Mouse (Mus musculus): ENCODE measurements around the gene Bcas1. TPM values are rescaled to one million over a fixed set of nuclear protein-coding genes. Genes with fewer than 3 reads are reported as not detected.
A peak's percentile ranks its signal among the peaks of the same experiment; 100 is the strongest.

Gene Bcas1
- polyA plus RNA-seq, 1 experiment from 2014 or later, result 2.5 TPM

- no peak overlapping the region for H3K4me2 ChIP-seq (ENCODE audit: low read depth, low read length)
- H3K36me3 ChIP-seq (ENCODE audit: control insufficient read depth, insufficient read depth, low read length), result no peaks in the 10 kb centered on the region
- 0 out of 2 replicates have a peak, but pooled peaks cover 4% of the 10 kb centered on the region for H3K9me3 ChIP-seq (ENCODE audit: control insufficient read depth, low read length)
- H3K4me1 ChIP-seq (ENCODE audit: control insufficient read depth, insufficient read depth, low read length), result no peaks in the 10 kb centered on the region
- H3K27ac ChIP-seq (replicated peaks; ENCODE audit: low read depth, low read length), result no peak overlapping the region
- DNase-seq (ENCODE audit: low spot score) (no peak), ATAC-seq (ENCODE audit: low read depth) (no peak)
- H3K27me3 ChIP-seq (replicated peaks; ENCODE audit: control insufficient read depth, insufficient read depth, low read length), result no peaks in the 10 kb centered on the region
- no peak overlapping the region for H3K4me3 ChIP-seq (ENCODE audit: low read depth, low read length)
- WGBS, result 100% methylated on average over 1 of the region's 1 CpGs
- no peak overlapping the region for H3K9ac ChIP-seq (ENCODE audit: low read depth, low read length)
Observed at GRCm38 (mm10) chr2:170385556-170385955, 42.1 kb downstream of the Bcas1 start.

DNA sequence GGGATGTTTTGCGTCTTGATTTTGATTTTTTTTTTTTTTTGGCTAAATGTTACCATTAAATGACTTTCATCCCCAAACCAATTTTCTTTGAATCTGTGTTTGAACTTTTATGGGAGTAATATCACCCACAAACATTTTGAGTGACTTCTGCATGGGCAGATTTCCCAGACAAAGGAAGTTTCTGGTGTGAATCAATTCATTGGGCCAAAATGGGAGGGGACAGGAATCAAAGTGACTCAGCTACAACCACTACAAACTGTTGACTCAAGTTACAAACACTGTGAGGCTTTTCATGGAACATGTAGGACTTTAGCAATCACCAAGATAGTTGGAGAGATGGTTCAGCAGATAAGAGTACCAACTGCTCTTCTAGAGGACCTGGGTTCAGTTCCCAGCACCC, 42.9 kb downstream of the Bcas1 start:
- no peak overlapping the region for H3K4me3 ChIP-seq (ENCODE audit: low read depth, low read length)
- no peak overlapping the region for H3K27ac ChIP-seq (replicated peaks; ENCODE audit: low read depth, low read length)
- no peaks in the 10 kb centered on the region for H3K36me3 ChIP-seq (ENCODE audit: control insufficient read depth, insufficient read depth, low read length)
- H3K4me2 ChIP-seq (ENCODE audit: low read depth, low read length), result no peak overlapping the region
- no peak for ATAC-seq (ENCODE audit: low read depth)
- no peaks in the 10 kb centered on the region for H3K27me3 ChIP-seq (replicated peaks; ENCODE audit: control insufficient read depth, insufficient read depth, low read length)
- H3K4me1 ChIP-seq (ENCODE audit: control insufficient read depth, insufficient read depth, low read length), result no peaks in the 10 kb centered on the region
- DNase-seq (ENCODE audit: low spot score), result peak; percentile 37
- no peak overlapping the region for H3K9ac ChIP-seq (ENCODE audit: low read depth, low read length)
- WGBS, result 70% methylated on average over 1 of the region's 1 CpGs
- H3K9me3 ChIP-seq (ENCODE audit: control insufficient read depth, low read length), result 0 out of 2 replicates have a peak, but pooled peaks cover 4% of the 10 kb centered on the region

- ATAC-seq (ENCODE audit: low read depth) (no peak), DNase-seq (ENCODE audit: low spot score) (no peak)
- Histone ChIP-seq H3K4me3 (ENCODE audit: low read depth, low read length) (no peak overlapping the region), H3K27me3 (replicated peaks; ENCODE audit: control insufficient read depth, insufficient read depth, low read length) (no peaks in the 10 kb centered on the region), H3K27ac (replicated peaks; ENCODE audit: low read depth, low read length) (no peak overlapping the region), H3K4me2 (ENCODE audit: low read depth, low read length) (no peak overlapping the region), H3K9me3 (ENCODE audit: control insufficient read depth, low read length) (no peaks in the 10 kb centered on the region), H3K36me3 (ENCODE audit: control insufficient read depth, insufficient read depth, low read length) (no peaks in the 10 kb centered on the region), H3K4me1 (ENCODE audit: control insufficient read depth, insufficient read depth, low read length) (no peaks in the 10 kb centered on the region), H3K9ac (ENCODE audit: low read depth, low read length) (no peak overlapping the region)
- WGBS, result 93% methylated on average over 10 of the region's 10 CpGs
Observed at GRCm38 (mm10) chr2:170373391-170373790, 54.3 kb downstream of the Bcas1 start.

- WGBS, result 83% methylated on average over 2 of the region's 2 CpGs
- Histone ChIP-seq H3K27ac (replicated peaks; ENCODE audit: low read depth, low read length) (no peak overlapping the region), H3K4me1 (ENCODE audit: control insufficient read depth, insufficient read depth, low read length) (0 out of 2 replicates have a peak, but pooled peaks cover 6% of the 10 kb centered on the region), H3K9me3 (ENCODE audit: control insufficient read depth, low read length) (no peaks in the 10 kb centered on the region), H3K4me2 (ENCODE audit: low read depth, low read length) (no peak overlapping the region), H3K4me3 (ENCODE audit: low read depth, low read length) (no peak overlapping the region), H3K9ac (ENCODE audit: low read depth, low read length) (no peak overlapping the region), H3K27me3 (replicated peaks; ENCODE audit: control insufficient read depth, insufficient read depth, low read length) (no peaks in the 10 kb centered on the region), H3K36me3 (ENCODE audit: control insufficient read depth, insufficient read depth, low read length) (no peaks in the 10 kb centered on the region)
- no peak for ATAC-seq (ENCODE audit: low read depth)
- DNase-seq (ENCODE audit: low spot score), result no peak
Observed at GRCm38 (mm10) chr2:170365676-170366075, 62.0 kb downstream of the Bcas1 start.

DNA sequence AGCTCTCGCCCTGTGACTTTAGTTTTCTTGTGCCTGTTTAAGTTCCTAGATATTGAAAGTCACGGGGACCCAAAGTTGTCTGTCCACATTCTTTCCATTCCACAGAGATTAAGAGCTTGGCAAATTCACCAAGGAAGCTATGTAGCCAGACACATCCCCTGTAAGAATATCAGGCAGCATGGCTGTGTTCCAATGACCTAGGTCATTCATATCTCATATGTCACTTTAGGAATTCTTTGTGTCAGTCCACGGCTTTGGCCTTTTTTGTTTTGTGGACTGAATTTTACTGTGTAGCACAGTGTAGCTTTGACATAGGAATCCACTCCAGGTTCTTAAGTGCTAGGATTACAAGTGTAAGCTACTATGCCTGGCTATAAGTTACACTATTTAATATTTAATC, 62.4 kb downstream of the Bcas1 start:
- DNase-seq (ENCODE audit: low spot score), result peak; percentile 89
- H3K27me3 ChIP-seq (replicated peaks; ENCODE audit: control insufficient read depth, insufficient read depth, low read length), result no peaks in the 10 kb centered on the region
- no peak overlapping the region for H3K9ac ChIP-seq (ENCODE audit: low read depth, low read length)
- H3K4me2 ChIP-seq (ENCODE audit: low read depth, low read length), result no peak overlapping the region
- H3K27ac ChIP-seq (replicated peaks; ENCODE audit: low read depth, low read length), result no peak overlapping the region
- H3K4me1 ChIP-seq (ENCODE audit: control insufficient read depth, insufficient read depth, low read length), result 0 out of 2 replicates have a peak, but pooled peaks cover 6% of the 10 kb centered on the region
- H3K36me3 ChIP-seq (ENCODE audit: control insufficient read depth, insufficient read depth, low read length), result no peaks in the 10 kb centered on the region
- ATAC-seq (ENCODE audit: low read depth), result peak; percentile 90
- no peak overlapping the region for H3K4me3 ChIP-seq (ENCODE audit: low read depth, low read length)
- no peaks in the 10 kb centered on the region for H3K9me3 ChIP-seq (ENCODE audit: control insufficient read depth, low read length)
- 51% methylated on average over 3 of the region's 3 CpGs for WGBS

DNA sequence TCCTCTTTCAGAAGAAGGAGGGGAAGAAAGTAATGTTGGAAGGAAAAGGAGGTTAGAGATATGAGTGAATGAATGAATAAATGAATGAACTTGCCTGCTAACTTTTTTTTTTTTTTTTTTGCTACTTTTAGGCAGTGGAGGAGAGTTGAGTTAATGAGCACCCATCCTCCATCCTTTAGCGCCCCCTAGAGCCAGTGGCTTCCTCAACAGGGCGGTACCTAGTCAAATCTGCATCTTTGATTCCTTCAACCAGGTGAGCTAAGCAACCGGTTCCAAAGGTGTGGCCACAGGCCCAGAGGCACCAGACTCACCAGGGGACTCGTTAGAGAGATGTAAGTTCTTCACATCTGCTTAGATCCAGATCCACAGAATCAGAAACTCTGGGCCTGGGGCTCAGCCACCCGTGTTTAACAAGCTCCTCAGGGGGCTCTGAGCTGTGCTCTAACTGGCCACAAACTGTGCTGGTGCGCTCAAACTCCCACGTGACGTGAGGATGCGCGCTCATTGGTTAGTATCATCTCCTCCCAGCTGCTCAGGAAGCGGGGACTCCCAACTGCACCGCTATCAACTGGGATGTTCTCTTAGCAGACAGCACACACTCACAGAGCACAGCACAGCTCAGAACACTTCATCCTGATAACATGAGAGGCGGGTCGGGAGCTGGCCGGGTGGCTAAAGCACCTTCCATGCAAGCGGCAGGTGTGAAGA, 70.8 kb downstream of the Bcas1 start:
- H3K4me3 ChIP-seq (ENCODE audit: low read depth, low read length), result no peak overlapping the region
- H3K9ac ChIP-seq (ENCODE audit: low read depth, low read length), result no peak overlapping the region
- H3K36me3 ChIP-seq (ENCODE audit: control insufficient read depth, insufficient read depth, low read length), result no peaks in the 10 kb centered on the region
- H3K27me3 ChIP-seq (replicated peaks; ENCODE audit: control insufficient read depth, insufficient read depth, low read length), result no peaks in the 10 kb centered on the region
- no peak overlapping the region for H3K4me2 ChIP-seq (ENCODE audit: low read depth, low read length)
- no peaks in the 10 kb centered on the region for H3K9me3 ChIP-seq (ENCODE audit: control insufficient read depth, low read length)
- no peak overlapping the region for H3K27ac ChIP-seq (replicated peaks; ENCODE audit: low read depth, low read length)
- no peak for DNase-seq (ENCODE audit: low spot score)
- no peaks in the 10 kb centered on the region for H3K4me1 ChIP-seq (ENCODE audit: control insufficient read depth, insufficient read depth, low read length)
- WGBS, result 59% methylated on average over 16 of the region's 16 CpGs
- peak; percentile 76; the same call in 1 of the 2 replicates for ATAC-seq (ENCODE audit: low read depth)

- DNase-seq (ENCODE audit: low spot score) (peak; percentile 93), ATAC-seq (ENCODE audit: low read depth) (peak; percentile 64)
- Histone ChIP-seq H3K27me3 (replicated peaks; ENCODE audit: control insufficient read depth, insufficient read depth, low read length) (no peaks in the 10 kb centered on the region), H3K4me3 (ENCODE audit: low read depth, low read length) (no peak overlapping the region), H3K9ac (ENCODE audit: low read depth, low read length) (no peak overlapping the region), H3K4me2 (ENCODE audit: low read depth, low read length) (peak overlapping the region; percentile 44), H3K9me3 (ENCODE audit: control insufficient read depth, low read length) (no peaks in the 10 kb centered on the region), H3K27ac (replicated peaks; ENCODE audit: low read depth, low read length) (no peak overlapping the region), H3K36me3 (ENCODE audit: control insufficient read depth, insufficient read depth, low read length) (no peaks in the 10 kb centered on the region), H3K4me1 (ENCODE audit: control insufficient read depth, insufficient read depth, low read length) (no peaks in the 10 kb centered on the region)
- WGBS, result 15% methylated on average over 10 of the region's 10 CpGs
Observed at GRCm38 (mm10) chr2:170354963-170355367, 72.7 kb downstream of the Bcas1 start.

DNA sequence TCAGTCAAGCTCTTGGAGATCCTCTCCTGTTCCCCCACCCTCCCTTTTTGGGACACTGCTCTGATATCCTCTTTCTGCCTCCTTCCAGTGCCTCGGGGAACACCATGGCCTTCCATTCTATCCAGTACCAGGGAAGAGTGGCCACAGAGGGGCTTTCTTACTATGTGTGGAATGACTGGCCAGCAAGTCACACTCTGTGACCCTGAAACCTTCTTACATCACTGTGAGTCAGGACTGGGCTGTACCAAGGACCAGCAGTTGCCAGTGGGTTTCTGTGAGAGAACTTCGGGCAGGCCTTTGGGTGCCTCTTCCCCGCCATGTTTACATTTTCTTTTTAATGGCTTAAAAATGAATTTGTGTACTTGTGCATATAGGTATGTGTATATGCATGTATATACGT, 75.4 kb downstream of the Bcas1 start:
- H3K27me3 ChIP-seq (replicated peaks; ENCODE audit: control insufficient read depth, insufficient read depth, low read length), result no peaks in the 10 kb centered on the region
- H3K9me3 ChIP-seq (ENCODE audit: control insufficient read depth, low read length), result no peaks in the 10 kb centered on the region
- no peak for DNase-seq (ENCODE audit: low spot score)
- no peak overlapping the region for H3K27ac ChIP-seq (replicated peaks; ENCODE audit: low read depth, low read length)
- H3K36me3 ChIP-seq (ENCODE audit: control insufficient read depth, insufficient read depth, low read length), result no peaks in the 10 kb centered on the region
- no peaks in the 10 kb centered on the region for H3K4me1 ChIP-seq (ENCODE audit: control insufficient read depth, insufficient read depth, low read length)
- WGBS, result 87% methylated on average over 4 of the region's 4 CpGs
- no peak for ATAC-seq (ENCODE audit: low read depth)
- H3K4me3 ChIP-seq (ENCODE audit: low read depth, low read length), result no peak overlapping the region
- no peak overlapping the region for H3K9ac ChIP-seq (ENCODE audit: low read depth, low read length)
- H3K4me2 ChIP-seq (ENCODE audit: low read depth, low read length), result no peak overlapping the region

DNA sequence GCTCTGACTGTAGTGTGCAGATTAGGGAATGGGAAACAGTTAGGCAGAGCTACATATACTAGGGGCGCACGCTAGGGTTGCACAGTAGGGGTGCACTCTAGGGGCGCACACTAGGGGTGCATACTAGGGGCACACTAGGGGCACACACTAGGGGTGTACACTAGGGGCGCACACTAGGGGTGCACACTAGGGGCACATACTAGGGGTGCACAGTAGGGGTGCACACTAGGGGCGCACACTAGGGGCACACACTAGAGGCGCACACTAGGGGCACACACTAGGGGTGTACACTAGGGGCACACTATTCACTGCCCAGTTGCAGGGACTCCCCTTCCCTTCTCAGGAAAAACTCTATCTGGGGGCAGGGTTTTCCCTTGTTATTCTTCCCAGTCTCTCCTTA, 75.8 kb downstream of the Bcas1 start:
- Histone ChIP-seq H3K4me1 (ENCODE audit: control insufficient read depth, insufficient read depth, low read length) (no peaks in the 10 kb centered on the region), H3K36me3 (ENCODE audit: control insufficient read depth, insufficient read depth, low read length) (no peaks in the 10 kb centered on the region), H3K27ac (replicated peaks; ENCODE audit: low read depth, low read length) (no peak overlapping the region), H3K9ac (ENCODE audit: low read depth, low read length) (no peak overlapping the region), H3K27me3 (replicated peaks; ENCODE audit: control insufficient read depth, insufficient read depth, low read length) (no peaks in the 10 kb centered on the region), H3K9me3 (ENCODE audit: control insufficient read depth, low read length) (no peaks in the 10 kb centered on the region), H3K4me2 (ENCODE audit: low read depth, low read length) (no peak overlapping the region), H3K4me3 (ENCODE audit: low read depth, low read length) (no peak overlapping the region)
- 89% methylated on average over 6 of the region's 6 CpGs for WGBS
- no peak for DNase-seq (ENCODE audit: low spot score)
- ATAC-seq (ENCODE audit: low read depth), result no peak
